Mouse (Mus musculus) ES-E14 (cell line): ENCODE results near the gene Tsr3.

Experiments
- CHD2 ChIP-seq: IDR thresholded peaks from 2 replicates; pipeline ENCODE4 v1.6.1; 2014; ENCODE audit warnings: mild to moderate bottlenecking, low read depth, low read length, inconsistent platforms
- HCFC1 ChIP-seq: IDR thresholded peaks from 2 replicates; pipeline ENCODE4 v1.6.1; 2012; ENCODE audit warnings: low read length, inconsistent platforms, borderline replicate concordance; ENCODE audit not compliant: insufficient read depth
- ZNF384 ChIP-seq: IDR thresholded peaks from 2 replicates; pipeline ENCODE4 v1.6.1; 2012; ENCODE audit warnings: low read depth, low read length, inconsistent platforms

DNA sequence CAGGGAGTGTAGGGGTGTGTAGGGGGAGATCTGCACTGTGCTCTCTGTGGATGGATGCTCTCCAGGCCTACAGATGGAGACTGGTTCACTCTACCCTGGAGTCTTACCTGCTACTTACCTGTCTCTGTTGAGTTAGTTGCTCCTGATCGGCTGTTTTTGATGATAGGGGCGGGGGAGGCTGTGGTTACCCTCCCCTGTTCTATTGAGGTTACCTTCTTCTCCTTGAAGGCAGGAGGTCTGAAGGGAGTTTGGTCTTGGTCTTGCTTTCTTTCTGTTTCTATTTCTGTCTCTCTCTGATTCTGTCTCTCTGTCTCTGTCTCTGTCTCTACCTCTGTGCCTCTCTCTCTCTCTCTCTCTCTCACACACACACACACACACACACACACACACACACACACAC is 15.1 kb downstream of the Tsr3 start:
- TF ChIP-seq ZNF384 (no peak), CHD2 (no peak), HCFC1 (no peak)
